Mouse (Mus musculus) midbrain, embryonic 10.5 days (tissue): ENCODE measurements around the gene Gm45837. TPM values are rescaled to one million over a fixed set of nuclear protein-coding genes. Genes with fewer than 3 reads are reported as not detected.

Experiments
- microRNA counts: library from miRNA; unstranded; fragments of <30 nt; microRNA quantifications from one replicate; lab custom pipeline; 2017
- microRNA-seq: library from miRNA; unstranded; fragments of <30 nt; microRNA quantifications from one replicate; pipeline ENCODE4, GENCODE M21; 2017
- polyA plus RNA-seq: library from polyadenylated mRNA; unstranded; fragments of >200 nt; fragmentation: Nextera tagmentation; extraction: Ambion mirVana; gene quantifications from 2 replicates; pipeline ENCODE4 v1.2.1, GENCODE M21; 2016

Gene Gm45837
- polyA plus RNA-seq, 1 experiment from 2014 or later = 3.0 TPM

MicroRNA genes within 50 kb of the gene (microRNA counts, 519-probe panel; counts per million panel counts)
- not detected for microRNA mmu-miR-139-3p (lab: Ali Mortazavi, UCI)
- not detected for microRNA mmu-miR-139-5p (lab: Ali Mortazavi, UCI)

Small RNA genes lying within 50 kb of the gene (microRNA-seq; reads per million reads assigned to microRNA genes)
- gene Mir139 = 2,534 reads per million, percentile 85 among the genes with 10 or more reads in this experiment

Other genes with a start within 250 kb of the Gm45837 start
- gene Atg16l2, start 108.6 kb upstream of the Gm45837 start, polyA plus RNA-seq = 20.9 and 21.6 TPM in 2 replicates
- 5.0 and 7.3 TPM in 2 replicates for gene Stard10, start 93.8 kb upstream of the Gm45837 start, polyA plus RNA-seq
- gene Arap1, start 62.8 kb upstream of the Gm45837 start, polyA plus RNA-seq = 13.6 and 16.3 TPM in 2 replicates
- gene Pde2a, start 10.8 kb downstream of the Gm45837 start, polyA plus RNA-seq = 11.9 and 13.4 TPM in 2 replicates
- gene Art2b, start 174.7 kb downstream of the Gm45837 start, polyA plus RNA-seq = not detected in 2 replicates